Mouse (Mus musculus): Measurements from ENCODE around the gene Zfp30. TPM values are rescaled to one million over a fixed set of nuclear protein-coding genes. Genes with fewer than 3 reads are reported as not detected.

Zfp30 gene
- polyA plus RNA-seq, 1 experiment from 2014 or later: 3.8 TPM

MicroRNAs encoded within 50 kb of the gene (microRNA counts, 519-probe panel; counts per million panel counts)
- not detected for microRNA mmu-miR-1964

Small RNAs within 50 kb of the gene (microRNA-seq; reads per million reads assigned to microRNA genes)
- gene Mir1964: 4.3 reads per million, percentile 12 among the genes with 10 or more reads in this experiment

Other genes starting within 250 kb of the Zfp30 start
- gene Catsperg2, start 57.0 kb upstream of the Zfp30 start, polyA plus RNA-seq (2016; fragmentation: Nextera tagmentation; extraction: Ambion mirVana): not detected in 2 replicates
- gene Zfp84, start 15.4 kb upstream of the Zfp30 start, polyA plus RNA-seq (2016; fragmentation: Nextera tagmentation; extraction: Ambion mirVana): 8.3 and 9.8 TPM in 2 replicates
- 10.5 and 10.8 TPM in 2 replicates for gene Zfp790, start 32.1 kb downstream of the Zfp30 start, polyA plus RNA-seq (2016; fragmentation: Nextera tagmentation; extraction: Ambion mirVana)
- 4.4 and 5.7 TPM in 2 replicates for gene Zfp940, start 69.7 kb downstream of the Zfp30 start, polyA plus RNA-seq (2016; fragmentation: Nextera tagmentation; extraction: Ambion mirVana)
- 3.7 and 6.3 TPM in 2 replicates for gene Zfp420, start 76.0 kb downstream of the Zfp30 start, polyA plus RNA-seq (2016; fragmentation: Nextera tagmentation; extraction: Ambion mirVana)
- gene Zfp27, start 122.6 kb downstream of the Zfp30 start, polyA plus RNA-seq (2016; fragmentation: Nextera tagmentation; extraction: Ambion mirVana): 8.2 and 9.5 TPM in 2 replicates
- gene Zfp383, start 124.2 kb downstream of the Zfp30 start, polyA plus RNA-seq (2016; fragmentation: Nextera tagmentation; extraction: Ambion mirVana): 2.1 and 3.7 TPM in 2 replicates
- 10.3 and 10.9 TPM in 2 replicates for gene Zfp74, start 170.1 kb downstream of the Zfp30 start, polyA plus RNA-seq (2016; fragmentation: Nextera tagmentation; extraction: Ambion mirVana)
- gene Zfp568, start 200.0 kb downstream of the Zfp30 start, polyA plus RNA-seq (2016; fragmentation: Nextera tagmentation; extraction: Ambion mirVana): 32.0 and 33.8 TPM in 2 replicates